Mouse (Mus musculus) midbrain, embryonic 14.5 days (tissue): ENCODE measurements around the gene 9630041A04Rik. TPM values are rescaled to one million over a fixed set of nuclear protein-coding genes. Genes with fewer than 3 reads are reported as not detected.
A peak's percentile ranks its signal among the peaks of the same experiment; 100 is the strongest.

Experiments
- ATAC-seq: fragments of 200-750 bp; cut with Nextera tagmentation; 2 replicates; pipeline ENCODE4 v1.8.0; 2017; ENCODE audit warnings: moderate number of reproducible peaks, moderate library complexity; ENCODE audit not compliant: low FRiP score, low TSS enrichment
- DNase-seq: peaks from one replicate; pipeline ENCODE4 v3.0.0-alpha.2; 2015
- H3K27ac ChIP-seq: fragments of 300-500 bp; sonication (generic); replicated peaks from 2 replicates; pipeline ENCODE4 v1.5.1; 2014; ENCODE audit warnings: mild to moderate bottlenecking, low read depth, low read length, moderate library complexity
- H3K27me3 ChIP-seq: fragments of 300-500 bp; sonication (generic); 2 replicates; pipeline ENCODE4 v1.6.1; 2014; ENCODE audit warnings: low read length, control low read depth, mixed read lengths; ENCODE audit not compliant: control insufficient read depth, insufficient read depth
- H3K36me3 ChIP-seq: fragments of 300-500 bp; sonication (generic); 2 replicates; pipeline ENCODE4 v1.6.1; 2014; ENCODE audit warnings: low read length, control low read depth; ENCODE audit not compliant: control insufficient read depth, insufficient read depth
- H3K4me1 ChIP-seq: fragments of 300-500 bp; sonication (generic); 2 replicates; pipeline ENCODE4 v1.6.1; 2014; ENCODE audit warnings: mild to moderate bottlenecking, antibody characterized with exemption, low read length, control low read depth; ENCODE audit not compliant: control insufficient read depth, insufficient read depth
- H3K4me2 ChIP-seq: fragments of 300-500 bp; sonication (generic); 2 replicates; pipeline ENCODE4 v1.6.1; 2014; ENCODE audit warnings: mild to moderate bottlenecking, low read length, moderate library complexity
- H3K4me3 ChIP-seq: fragments of 300-500 bp; sonication (generic); replicated peaks from 2 replicates; pipeline ENCODE4 v1.5.1; 2014; ENCODE audit warnings: low read depth, low read length
- H3K9ac ChIP-seq: fragments of 300-500 bp; sonication (generic); replicated peaks from 2 replicates; pipeline ENCODE4 v1.6.1; 2014; ENCODE audit warnings: mild to moderate bottlenecking, low read length, moderate library complexity
- H3K9me3 ChIP-seq: fragments of 300-500 bp; sonication (generic); 2 replicates; pipeline ENCODE4 v1.6.1; 2016; ENCODE audit warnings: low read length, control low read depth, mixed read lengths; ENCODE audit not compliant: control insufficient read depth
- WGBS: fragments of 180-500 bp; shearing (Covaris S2); extraction: QIAGEN DNeasy Blood & Tissue Kit; methylation state at CpG from one replicate; pipeline ENCODE4 v1.1.7; 2014; 5-methylcytosine and 5-hydroxymethylcytosine counted together
- polyA plus RNA-seq: library from polyadenylated mRNA; unstranded; fragments of >200 nt; fragmentation: Nextera tagmentation; extraction: Ambion mirVana; gene quantifications from 2 replicates; pipeline ENCODE4 v1.2.1, GENCODE M21; 2014

Gene 9630041A04Rik
- polyA plus RNA-seq, 1 experiment from 2014 or later = 0.42 TPM

DNA sequence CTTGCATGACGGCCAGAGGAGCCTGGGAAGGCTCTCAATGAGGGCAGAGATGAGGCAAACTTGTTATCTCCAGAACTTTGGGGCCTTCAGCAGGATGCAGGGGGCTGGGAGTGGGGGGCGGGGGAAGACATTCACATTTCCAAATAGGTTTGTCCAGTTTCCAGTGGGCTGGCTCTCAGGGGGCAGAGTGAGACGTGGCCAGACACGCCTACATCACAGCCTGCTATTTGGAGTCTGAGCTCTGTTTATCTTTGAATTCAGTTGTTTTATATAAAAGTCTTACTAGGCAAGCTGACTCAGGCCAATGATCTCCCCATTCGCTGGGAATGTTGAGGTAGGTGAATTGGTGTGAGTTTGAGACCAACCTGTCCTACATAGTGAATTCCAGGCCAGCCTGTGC lies 1.5 kb downstream of the 9630041A04Rik start:
- DNase-seq = no peak
- 63% methylated on average over 5 of the region's 5 CpGs for WGBS
- Histone ChIP-seq H3K27ac (peak overlapping the region; percentile 52; the same call in 1 of the 2 replicates), H3K4me3 (no peak overlapping the region), H3K27me3 (no peaks in the 10 kb centered on the region), H3K9ac (no peak overlapping the region), H3K36me3 (no peaks in the 10 kb centered on the region), H3K4me2 (peak overlapping the region; percentile 35; the same call in 1 of the 2 replicates), H3K4me1 (peaks cover 23% of the 10 kb centered on the region), H3K9me3 (no peaks in the 10 kb centered on the region)
- no peak for ATAC-seq

DNA sequence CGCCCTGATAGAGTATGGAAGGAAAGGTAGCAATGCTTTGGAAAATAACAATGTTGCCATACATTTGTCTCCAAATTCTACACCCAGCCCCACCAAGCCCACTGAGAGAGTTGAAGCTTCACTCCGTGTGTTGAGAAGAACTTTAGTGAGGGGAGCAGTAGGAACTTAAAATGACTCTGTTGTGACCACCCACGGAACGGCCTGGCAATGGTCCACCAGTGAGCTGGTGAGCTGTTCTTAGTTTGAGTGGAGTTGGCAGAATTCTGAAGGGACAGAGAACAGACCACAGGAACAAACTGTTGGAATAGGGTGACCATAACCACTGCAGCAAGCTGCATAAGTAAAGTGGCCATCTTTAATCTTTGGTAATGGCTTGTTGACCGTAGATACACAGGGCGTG lies 7.0 kb downstream of the 9630041A04Rik start:
- Histone ChIP-seq H3K27ac (no peak overlapping the region), H3K4me1 (no peaks in the 10 kb centered on the region), H3K9ac (no peak overlapping the region), H3K9me3 (no peaks in the 10 kb centered on the region), H3K4me3 (no peak overlapping the region), H3K27me3 (no peaks in the 10 kb centered on the region), H3K4me2 (no peak overlapping the region), H3K36me3 (no peaks in the 10 kb centered on the region)
- WGBS = 96% methylated on average over 6 of the region's 6 CpGs
- DNase-seq = no peak
- no peak for ATAC-seq

DNA sequence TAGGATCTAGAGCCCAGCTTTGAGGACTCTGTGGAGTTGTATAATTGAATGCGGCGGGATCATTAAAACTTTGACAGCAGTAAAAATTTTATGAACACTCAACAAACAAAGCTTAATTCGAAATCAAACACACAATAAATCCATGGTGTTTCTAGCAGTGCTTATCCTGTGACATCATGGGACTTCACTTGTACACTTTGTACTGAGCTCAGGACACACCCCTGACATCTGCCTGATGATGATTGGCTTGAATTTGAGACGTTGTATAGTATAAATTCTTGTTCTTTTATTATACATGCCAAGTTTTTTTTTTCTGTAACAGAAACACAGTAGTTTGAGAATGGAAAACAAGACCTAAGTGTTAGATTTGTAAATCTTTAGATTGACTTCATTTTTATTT lies 8.4 kb downstream of the 9630041A04Rik start:
- H3K27ac ChIP-seq = no peak overlapping the region
- ATAC-seq (no peak), DNase-seq (no peak)
- no peak overlapping the region for H3K4me3 ChIP-seq
- WGBS = 83% methylated on average over 4 of the region's 4 CpGs
- no peak overlapping the region for H3K9ac ChIP-seq
- no peaks in the 10 kb centered on the region for H3K4me1 ChIP-seq
- H3K4me2 ChIP-seq = no peak overlapping the region
- H3K36me3 ChIP-seq = no peaks in the 10 kb centered on the region
- no peaks in the 10 kb centered on the region for H3K27me3 ChIP-seq
- no peaks in the 10 kb centered on the region for H3K9me3 ChIP-seq

DNA sequence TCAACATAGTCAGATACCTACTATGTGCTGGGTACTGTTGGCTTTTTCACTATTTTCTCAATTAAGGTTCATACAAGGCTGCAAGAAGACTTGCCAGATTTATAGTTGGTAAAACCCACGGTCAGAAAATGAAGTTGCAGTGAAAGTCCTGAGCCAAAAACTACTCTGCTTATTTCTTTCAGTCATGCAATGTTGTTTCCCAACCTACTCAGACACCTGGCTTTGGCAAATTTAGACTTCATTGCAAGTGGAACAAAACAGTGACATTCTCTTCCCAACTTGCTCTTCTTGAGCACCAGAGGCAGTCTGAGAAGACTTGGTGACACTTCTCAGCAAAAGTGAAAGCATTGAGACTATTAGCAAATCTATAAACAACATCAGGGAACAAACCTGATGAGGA lies 13.7 kb downstream of the 9630041A04Rik start:
- Histone ChIP-seq H3K4me3 (no peak overlapping the region), H3K27ac (no peak overlapping the region), H3K9ac (no peak overlapping the region), H3K27me3 (no peaks in the 10 kb centered on the region), H3K36me3 (no peaks in the 10 kb centered on the region), H3K4me1 (peaks cover 5% of the 10 kb centered on the region; the same call in 1 of the 2 replicates), H3K9me3 (no peaks in the 10 kb centered on the region), H3K4me2 (no peak overlapping the region)
- 93% methylated on average over 1 of the region's 1 CpGs for WGBS
- ATAC-seq = no peak
- DNase-seq = no peak

DNA sequence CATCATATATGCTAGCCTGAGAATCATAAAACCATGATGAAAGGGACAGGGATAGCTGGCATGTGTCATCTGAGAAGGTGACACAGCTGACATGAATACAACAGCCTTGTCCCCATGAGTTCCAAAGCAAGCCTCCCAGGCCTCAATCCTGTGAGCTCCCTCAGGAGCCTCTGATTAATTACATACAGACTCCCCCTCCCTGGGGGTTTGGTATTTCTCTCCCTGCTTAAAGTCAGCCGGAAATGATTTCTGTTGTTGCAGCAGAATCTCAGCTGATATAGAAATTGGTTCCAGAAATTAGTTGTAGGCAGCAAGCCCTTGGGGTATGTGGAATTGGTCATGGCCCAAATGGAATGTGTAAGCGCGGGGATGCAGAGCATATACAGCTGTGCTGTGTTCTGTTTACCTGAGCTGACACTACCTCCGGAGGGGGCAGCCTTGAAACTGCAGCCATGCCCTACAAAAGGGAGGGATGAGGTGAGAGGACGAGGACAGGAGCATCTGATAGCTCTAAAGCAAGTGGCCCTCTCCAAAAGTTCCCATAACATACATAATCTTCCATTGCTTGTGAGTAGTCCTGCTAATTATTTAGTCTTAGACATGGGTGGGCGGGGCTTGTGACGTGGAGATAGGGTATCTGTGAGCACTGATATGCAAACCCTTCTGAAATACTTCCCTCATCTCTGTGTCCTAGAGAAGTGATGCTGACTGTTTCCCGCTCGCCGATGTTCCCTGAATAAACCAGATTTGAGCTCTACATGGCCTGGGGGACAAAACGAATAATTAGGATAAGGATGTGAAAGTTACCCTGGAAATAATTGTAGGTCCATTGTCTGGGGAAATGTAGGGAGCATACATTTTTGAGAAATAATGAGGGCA lies 15.7 kb downstream of the 9630041A04Rik start:
- no peak for ATAC-seq
- Histone ChIP-seq H3K4me2 (no peak overlapping the region), H3K4me1 (peaks cover 5% of the 10 kb centered on the region; the same call in 1 of the 2 replicates), H3K27me3 (no peaks in the 10 kb centered on the region), H3K9me3 (no peaks in the 10 kb centered on the region), H3K27ac (peak overlapping the region; percentile 38), H3K36me3 (no peaks in the 10 kb centered on the region), H3K9ac (no peak overlapping the region), H3K4me3 (no peak overlapping the region)
- 66% methylated on average over 11 of the region's 11 CpGs for WGBS
- peak; percentile 58 for DNase-seq

DNA sequence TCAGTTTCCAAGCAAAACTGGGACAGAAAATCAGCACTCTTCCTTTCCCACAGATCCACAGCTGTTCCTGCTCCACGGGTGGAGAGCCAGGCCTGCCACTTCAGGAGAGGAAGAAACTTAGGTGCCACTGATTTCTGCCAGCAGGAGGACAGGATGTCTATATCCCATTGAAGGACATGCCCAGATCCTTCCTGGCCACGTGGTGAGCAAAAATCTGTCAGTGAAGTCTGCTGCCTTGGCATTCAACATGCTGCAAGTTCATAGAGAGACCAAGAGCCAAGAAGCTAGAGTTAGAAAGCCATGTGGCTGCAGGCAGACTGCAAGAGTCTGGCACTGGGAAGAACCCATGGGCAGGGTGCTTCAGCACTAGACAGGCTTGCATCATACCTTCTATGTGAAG lies 21.7 kb downstream of the 9630041A04Rik start:
- H3K9me3 ChIP-seq = no peaks in the 10 kb centered on the region
- H3K9ac ChIP-seq = no peak overlapping the region
- H3K4me1 ChIP-seq = no peaks in the 10 kb centered on the region
- ATAC-seq (no peak), DNase-seq (no peak)
- H3K27me3 ChIP-seq = no peaks in the 10 kb centered on the region
- no peak overlapping the region for H3K27ac ChIP-seq
- H3K36me3 ChIP-seq = no peaks in the 10 kb centered on the region
- WGBS = 66% methylated on average over 2 of the region's 2 CpGs
- no peak overlapping the region for H3K4me2 ChIP-seq
- H3K4me3 ChIP-seq = no peak overlapping the region

DNA sequence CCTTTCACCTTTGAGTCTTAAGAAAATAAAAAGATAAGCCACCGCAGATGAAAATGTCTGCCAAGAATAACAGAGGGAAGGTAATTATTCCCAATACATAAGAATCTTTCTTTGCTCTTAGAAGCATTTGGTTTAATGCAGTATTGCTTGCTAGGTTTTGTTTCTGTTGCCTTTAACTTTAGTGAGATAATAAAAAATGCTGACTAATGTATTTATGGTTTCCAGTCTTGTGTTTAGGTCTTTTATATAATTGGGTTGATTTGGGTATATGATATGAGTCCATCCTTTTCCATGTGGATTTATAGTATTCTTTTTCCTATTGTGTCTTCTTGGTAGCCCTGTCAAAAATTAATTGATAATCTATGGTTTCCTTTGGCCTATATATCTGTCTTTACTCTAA lies 36.2 kb downstream of the 9630041A04Rik start:
- Histone ChIP-seq H3K9ac (no peak overlapping the region), H3K4me3 (no peak overlapping the region), H3K36me3 (no peaks in the 10 kb centered on the region), H3K4me2 (no peak overlapping the region), H3K9me3 (no peaks in the 10 kb centered on the region), H3K4me1 (no peaks in the 10 kb centered on the region), H3K27me3 (no peaks in the 10 kb centered on the region), H3K27ac (no peak overlapping the region)
- DNase-seq = no peak
- 95% methylated on average over 1 of the region's 1 CpGs for WGBS
- ATAC-seq = no peak

DNA sequence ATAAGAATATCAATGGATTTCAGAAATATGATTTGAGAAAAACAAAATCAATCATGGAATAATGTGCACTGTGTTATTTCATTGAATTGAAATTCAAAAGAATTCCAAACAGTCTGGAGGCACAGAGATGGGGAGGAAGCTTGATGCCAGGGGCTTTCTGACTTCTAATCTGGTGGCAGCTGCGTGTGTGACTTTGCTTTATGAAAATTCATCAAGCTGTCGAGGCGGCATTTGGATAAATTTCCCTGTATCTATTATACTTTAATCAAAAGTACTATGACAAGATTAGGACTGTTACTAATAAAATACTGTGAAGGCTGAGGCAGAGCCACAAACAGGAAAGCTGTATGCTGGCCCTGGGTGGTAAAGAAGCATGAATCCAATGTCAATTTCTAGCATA lies 41.8 kb downstream of the 9630041A04Rik start:
- Histone ChIP-seq H3K27ac (no peak overlapping the region), H3K9ac (no peak overlapping the region), H3K4me3 (no peak overlapping the region), H3K27me3 (no peaks in the 10 kb centered on the region), H3K4me2 (no peak overlapping the region), H3K36me3 (no peaks in the 10 kb centered on the region), H3K9me3 (no peaks in the 10 kb centered on the region), H3K4me1 (peaks cover 10% of the 10 kb centered on the region)
- 10% methylated on average over 3 of the region's 3 CpGs for WGBS
- DNase-seq (peak; percentile 61), ATAC-seq (no peak)

DNA sequence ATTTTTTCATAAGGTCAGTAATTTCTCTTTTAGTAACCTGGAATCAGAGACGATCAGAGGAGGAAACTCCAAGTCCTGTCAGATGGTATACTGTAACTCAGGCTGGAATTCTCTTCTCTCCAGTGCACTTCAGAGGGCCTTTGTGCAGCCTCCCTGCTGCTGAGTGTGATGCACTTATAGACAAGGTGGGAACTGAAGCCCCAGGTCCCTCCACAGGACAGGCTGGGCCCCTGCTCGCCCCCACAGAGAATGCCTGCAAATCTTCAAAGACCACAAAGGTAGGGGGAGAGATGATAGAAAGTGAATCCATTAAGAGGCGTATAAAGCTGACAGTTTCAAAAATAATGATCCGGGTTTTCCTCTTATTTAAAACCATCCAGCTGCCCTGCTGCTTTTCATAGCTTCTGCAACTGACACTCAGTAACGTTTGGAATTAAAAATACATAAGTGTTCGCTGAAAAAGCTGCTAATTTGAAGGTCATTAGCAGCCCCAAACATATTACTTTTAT lies 46.2 kb downstream of the 9630041A04Rik start:
- H3K4me3 ChIP-seq = no peak overlapping the region
- DNase-seq (peak; percentile 57), ATAC-seq (no peak; the same call in 1 of the 2 replicates)
- H3K27me3 ChIP-seq = no peaks in the 10 kb centered on the region
- H3K9me3 ChIP-seq = no peaks in the 10 kb centered on the region
- no peaks in the 10 kb centered on the region for H3K36me3 ChIP-seq
- H3K9ac ChIP-seq = no peak overlapping the region
- peak overlapping the region; percentile 75 for H3K27ac ChIP-seq
- WGBS = 31% methylated on average over 6 of the region's 6 CpGs
- no peak overlapping the region for H3K4me2 ChIP-seq
- H3K4me1 ChIP-seq = peaks cover 38% of the 10 kb centered on the region
